Mouse (Mus musculus) brain, embryonic 18.5 days (tissue): Measurements from ENCODE around the gene Ttc23.
A peak's percentile ranks its signal among the peaks of the same experiment; 100 is the strongest.

ENCODE experiments used
- DNase-seq: peaks from one replicate; pipeline ENCODE4 v3.0.0-alpha.2; 2012; ENCODE audit warnings: low read depth, low spot score

The Ttc23 gene

GRCm38 (mm10) chr7:67800547-67800946, 153.3 kb downstream of the Ttc23 start:
- no peak for DNase-seq

GRCm38 (mm10) chr7:67801022-67801421, 153.8 kb downstream of the Ttc23 start:
- DNase-seq = no peak

- peak; percentile 14 for DNase-seq
Measured at GRCm38 (mm10) chr7:67803015-67803856, 156.0 kb downstream of the Ttc23 start.

GRCm38 (mm10) chr7:67803857-67804215, 156.6 kb downstream of the Ttc23 start:
- DNase-seq = no peak
